Mouse (Mus musculus): ENCODE results near the gene Cables2. TPM values are rescaled to one million over a fixed set of nuclear protein-coding genes. Genes with fewer than 3 reads are reported as not detected.

Gene Cables2
- polyA plus RNA-seq, 1 experiment from 2014 or later: 31.3 TPM

GRCm38 (mm10) chr2:180228060-180228458, 45.2 kb downstream of the Cables2 start:
- no peak overlapping the region for H3K9ac ChIP-seq
- H3K9me3 ChIP-seq: no peaks in the 10 kb centered on the region
- WGBS: 57% methylated on average over 6 of the region's 6 CpGs
- no peak overlapping the region for H3K4me2 ChIP-seq
- H3K27me3 ChIP-seq (replicated peaks): peaks cover 37% of the 10 kb centered on the region
- no peaks in the 10 kb centered on the region for H3K36me3 ChIP-seq (replicated peaks)
- H3K4me3 ChIP-seq: no peak overlapping the region
- ATAC-seq (replicated peaks): no peak
- no peak overlapping the region for H3K27ac ChIP-seq
- H3K4me1 ChIP-seq: peaks cover 25% of the 10 kb centered on the region

GRCm38 (mm10) chr2:180227262-180228059, 45.8 kb downstream of the Cables2 start:
- Histone ChIP-seq H3K27ac (no peak overlapping the region), H3K9ac (no peak overlapping the region), H3K36me3 (replicated peaks) (no peaks in the 10 kb centered on the region), H3K4me3 (no peak overlapping the region), H3K4me1 (peaks cover 25% of the 10 kb centered on the region), H3K27me3 (replicated peaks) (peaks cover 39% of the 10 kb centered on the region), H3K4me2 (peak overlapping the region; percentile 24), H3K9me3 (no peaks in the 10 kb centered on the region)
- under 1% methylated on average over 21 of the region's 21 CpGs for WGBS
- ATAC-seq (replicated peaks): 0 out of 2 replicates have a peak, but pooled peaks have one; percentile 41

GRCm38 (mm10) chr2:180225762-180226378, 47.4 kb downstream of the Cables2 start, which contains the start of gene Lama5:
Gene Lama5, minus strand, starts transcription at chr2:180225859.
- Histone ChIP-seq H3K27me3 (replicated peaks) (peaks cover 39% of the 10 kb centered on the region), H3K36me3 (replicated peaks) (no peaks in the 10 kb centered on the region), H3K9ac (peak within 1 kb of the TSS; percentile 57), H3K27ac (no peak within 1 kb of the TSS), H3K9me3 (no peaks in the 10 kb centered on the region), H3K4me2 (peak within 1 kb of the TSS; percentile 100), H3K4me1 (peaks cover 29% of the 10 kb centered on the region), H3K4me3 (peak within 1 kb of the TSS; percentile 52)
- peak; percentile 63 for ATAC-seq (replicated peaks)
- under 1% methylated on average over 37 of the region's 37 CpGs for WGBS

GRCm38 (mm10) chr2:180225044-180225761, 48.1 kb downstream of the Cables2 start:
- peaks cover 29% of the 10 kb centered on the region for H3K4me1 ChIP-seq
- ATAC-seq (replicated peaks): no peak; the same call in 1 of the 2 replicates

GRCm38 (mm10) chr2:180224647-180225043, 48.7 kb downstream of the Cables2 start:
- H3K27me3 ChIP-seq (replicated peaks): peaks cover 39% of the 10 kb centered on the region
- no peak overlapping the region for H3K27ac ChIP-seq
- H3K4me1 ChIP-seq: peaks cover 29% of the 10 kb centered on the region
- ATAC-seq (replicated peaks): no peak
- no peaks in the 10 kb centered on the region for H3K9me3 ChIP-seq
- peak overlapping the region; percentile 52 for H3K4me3 ChIP-seq
- peak overlapping the region; percentile 100 for H3K4me2 ChIP-seq
- H3K36me3 ChIP-seq (replicated peaks): no peaks in the 10 kb centered on the region
- WGBS: under 1% methylated on average over 13 of the region's 13 CpGs
- no peak overlapping the region for H3K9ac ChIP-seq

More at GRCm38 (mm10) chr2:180225044-180225761, 48.1 kb downstream of the Cables2 start:
- peak overlapping the region; percentile 100 for H3K4me2 ChIP-seq
- H3K9me3 ChIP-seq: no peaks in the 10 kb centered on the region
- WGBS: 0% methylated on average over 54 of the region's 55 CpGs
- peak overlapping the region; percentile 57 for H3K9ac ChIP-seq
- H3K27ac ChIP-seq: no peak overlapping the region
- H3K4me3 ChIP-seq: peak overlapping the region; percentile 52
- no peaks in the 10 kb centered on the region for H3K36me3 ChIP-seq (replicated peaks)
- peaks cover 39% of the 10 kb centered on the region for H3K27me3 ChIP-seq (replicated peaks)

GRCm38 (mm10) chr2:180222250-180222649, 51.0 kb downstream of the Cables2 start:
- 16% methylated on average over 6 of the region's 6 CpGs for WGBS
- no peak overlapping the region for H3K9ac ChIP-seq

GRCm38 (mm10) chr2:180221051-180221450, 52.2 kb downstream of the Cables2 start:
- H3K9me3 ChIP-seq: no peaks in the 10 kb centered on the region
- H3K4me3 ChIP-seq: no peak overlapping the region
- WGBS: 94% methylated on average over 9 of the region's 9 CpGs
- no peaks in the 10 kb centered on the region for H3K36me3 ChIP-seq (replicated peaks)
- H3K4me1 ChIP-seq: peaks cover 17% of the 10 kb centered on the region
- H3K27ac ChIP-seq: no peak overlapping the region
- no peak for ATAC-seq (replicated peaks)
- H3K9ac ChIP-seq: no peak overlapping the region
- H3K4me2 ChIP-seq: no peak overlapping the region
- peaks cover 29% of the 10 kb centered on the region for H3K27me3 ChIP-seq (replicated peaks)

More at GRCm38 (mm10) chr2:180222250-180222649, 51.0 kb downstream of the Cables2 start:
- Histone ChIP-seq H3K4me2 (no peak overlapping the region), H3K9me3 (no peaks in the 10 kb centered on the region), H3K36me3 (replicated peaks) (no peaks in the 10 kb centered on the region), H3K27me3 (replicated peaks) (peaks cover 39% of the 10 kb centered on the region), H3K4me3 (no peak overlapping the region), H3K27ac (no peak overlapping the region), H3K4me1 (peaks cover 22% of the 10 kb centered on the region)
- no peak for ATAC-seq (replicated peaks)

- H3K36me3 ChIP-seq (replicated peaks): no peaks in the 10 kb centered on the region
- ATAC-seq (replicated peaks): no peak
- H3K4me3 ChIP-seq: no peak overlapping the region
- H3K9me3 ChIP-seq: no peaks in the 10 kb centered on the region
- peaks cover 20% of the 10 kb centered on the region for H3K27me3 ChIP-seq (replicated peaks)
- H3K4me2 ChIP-seq: no peak overlapping the region
- 83% methylated on average over 9 of the region's 9 CpGs for WGBS
- H3K27ac ChIP-seq: no peak overlapping the region
- H3K9ac ChIP-seq: no peak overlapping the region
- peaks cover 8% of the 10 kb centered on the region; the same call in 1 of the 2 replicates for H3K4me1 ChIP-seq
Observed at GRCm38 (mm10) chr2:180220165-180220564, 53.1 kb downstream of the Cables2 start.

- no peak for ATAC-seq (replicated peaks)
- no peak overlapping the region for H3K27ac ChIP-seq
Observed at GRCm38 (mm10) chr2:180219145-180219943, 54.0 kb downstream of the Cables2 start.

GRCm38 (mm10) chr2:180218677-180219076, 54.6 kb downstream of the Cables2 start:
- H3K27me3 ChIP-seq (replicated peaks): peaks cover 8% of the 10 kb centered on the region
- no peaks in the 10 kb centered on the region for H3K36me3 ChIP-seq (replicated peaks)
- no peak overlapping the region for H3K4me3 ChIP-seq
- no peak overlapping the region for H3K4me2 ChIP-seq
- WGBS: 25% methylated on average over 5 of the region's 5 CpGs
- no peak overlapping the region for H3K9ac ChIP-seq
- H3K4me1 ChIP-seq: peaks cover 4% of the 10 kb centered on the region; the same call in 1 of the 2 replicates
- no peaks in the 10 kb centered on the region for H3K9me3 ChIP-seq
- H3K27ac ChIP-seq: no peak overlapping the region
- ATAC-seq (replicated peaks): no peak

More at GRCm38 (mm10) chr2:180219145-180219943, 54.0 kb downstream of the Cables2 start:
- H3K4me1 ChIP-seq: peaks cover 4% of the 10 kb centered on the region; the same call in 1 of the 2 replicates
- 74% methylated on average over 15 of the region's 15 CpGs for WGBS
- no peak overlapping the region for H3K9ac ChIP-seq
- H3K4me3 ChIP-seq: no peak overlapping the region
- no peak overlapping the region for H3K4me2 ChIP-seq
- peaks cover 12% of the 10 kb centered on the region for H3K27me3 ChIP-seq (replicated peaks)
- H3K36me3 ChIP-seq (replicated peaks): no peaks in the 10 kb centered on the region
- no peaks in the 10 kb centered on the region for H3K9me3 ChIP-seq

- H3K27ac ChIP-seq: no peak overlapping the region
Observed at GRCm38 (mm10) chr2:180218241-180218640, 55.1 kb downstream of the Cables2 start.

More at GRCm38 (mm10) chr2:180218241-180218640, 55.1 kb downstream of the Cables2 start:
- Histone ChIP-seq H3K9me3 (no peaks in the 10 kb centered on the region), H3K27me3 (replicated peaks) (peaks cover 4% of the 10 kb centered on the region), H3K9ac (no peak overlapping the region), H3K36me3 (replicated peaks) (no peaks in the 10 kb centered on the region), H3K4me1 (peaks cover 4% of the 10 kb centered on the region; the same call in 1 of the 2 replicates), H3K4me2 (no peak overlapping the region), H3K4me3 (no peak overlapping the region)
- 83% methylated on average over 3 of the region's 3 CpGs for WGBS
- ATAC-seq (replicated peaks): no peak

Measured in midbrain, embryonic 15.5 days (tissue).